Mouse (Mus musculus) lung, postnatal 0 days (tissue): ENCODE results near the gene Nt5c3. TPM values are rescaled to one million over a fixed set of nuclear protein-coding genes. Genes with fewer than 3 reads are reported as not detected.
A peak's percentile ranks its signal among the peaks of the same experiment; 100 is the strongest.

Experiments
- ATAC-seq: fragments of 200-750 bp; cut with Nextera tagmentation; 2 replicates; pipeline ENCODE4 v1.8.0; 2017; ENCODE audit warnings: moderate library complexity
- DNase-seq: peaks from one replicate; pipeline ENCODE4 v3.0.0-alpha.2; 2016; ENCODE audit warnings: low spot score
- H3K27ac ChIP-seq: fragments of 300-500 bp; sonication (generic); 2 replicates; pipeline ENCODE4 v1.5.1; 2014; ENCODE audit warnings: antibody characterized with exemption, mild to moderate bottlenecking, low read length, mixed read lengths
- H3K27me3 ChIP-seq: fragments of 300-500 bp; sonication (generic); replicated peaks from 2 replicates; pipeline ENCODE4 v1.6.1; 2014; ENCODE audit warnings: low read length, mixed read lengths; ENCODE audit not compliant: insufficient read depth
- H3K36me3 ChIP-seq: fragments of 300-500 bp; sonication (generic); 2 replicates; pipeline ENCODE4 v1.6.1; 2014; ENCODE audit warnings: low read length, mixed read lengths; ENCODE audit not compliant: insufficient read depth
- H3K4me1 ChIP-seq: fragments of 300-500 bp; sonication (generic); 2 replicates; pipeline ENCODE4 v1.6.1; 2014; ENCODE audit warnings: antibody characterized with exemption, low read depth, low read length, mixed read lengths; ENCODE audit not compliant: insufficient read depth
- H3K4me2 ChIP-seq: fragments of 300-500 bp; sonication (generic); replicated peaks from 2 replicates; pipeline ENCODE4 v1.6.1; 2014; ENCODE audit warnings: low read depth, mild to moderate bottlenecking, low read length, moderate library complexity, mixed read lengths
- H3K4me3 ChIP-seq: fragments of 300-500 bp; sonication (generic); 2 replicates; pipeline ENCODE4 v1.5.1; 2014; ENCODE audit warnings: low read depth, low read length
- H3K9ac ChIP-seq: fragments of 300-500 bp; sonication (generic); replicated peaks from 2 replicates; pipeline ENCODE4 v1.6.1; 2014; ENCODE audit warnings: low read depth, mild to moderate bottlenecking
- H3K9me3 ChIP-seq: fragments of 300-500 bp; sonication (generic); 2 replicates; pipeline ENCODE4 v1.6.1; 2016; ENCODE audit warnings: low read length, mixed read lengths
- CTCF ChIP-seq: IDR thresholded peaks from 2 replicates; pipeline ENCODE4 v1.5.1; 2016; ENCODE audit warnings: antibody characterized with exemption, mild to moderate bottlenecking
- EP300 ChIP-seq: IDR thresholded peaks from 2 replicates; pipeline ENCODE4 v1.6.1; 2016; ENCODE audit warnings: antibody characterized with exemption, mild to moderate bottlenecking, control low read depth
- WGBS: fragments of 180-500 bp; shearing (Covaris S2); extraction: QIAGEN DNeasy Blood & Tissue Kit; methylation state at CpG from one replicate; pipeline ENCODE4 v1.1.7; 2014; 5-methylcytosine and 5-hydroxymethylcytosine counted together
- polyA plus RNA-seq: library from polyadenylated mRNA; unstranded; fragments of >200 nt; fragmentation: Nextera tagmentation; extraction: Ambion mirVana; gene quantifications from 2 replicates; pipeline ENCODE4 v1.2.1, GENCODE M21; 2015

The Nt5c3 gene
- polyA plus RNA-seq, 1 experiment from 2014 or later = 46.4 TPM

- H3K9me3 ChIP-seq = no peaks in the 10 kb centered on the region
- H3K4me3 ChIP-seq = peak overlapping the region; percentile 81
- no peaks in the 10 kb centered on the region for H3K4me1 ChIP-seq
- ATAC-seq (no peak; the same call in 1 of the 2 replicates), DNase-seq (peak; percentile 63)
- no peaks in the 10 kb centered on the region for H3K36me3 ChIP-seq
- H3K27ac ChIP-seq = peak overlapping the region; percentile 84
- no peaks in the 10 kb centered on the region for H3K27me3 ChIP-seq
- H3K9ac ChIP-seq = peak overlapping the region; percentile 43
- under 1% methylated on average over 25 of the region's 25 CpGs for WGBS
- H3K4me2 ChIP-seq = peak overlapping the region; percentile 81
- TF ChIP-seq EP300 = no peak
- no peak for TF ChIP-seq CTCF
These were observed 404 bp downstream of the Nt5c3 start for GRCm38 (mm10) chr6:56923331-56923725.

- Histone ChIP-seq H3K27me3 (no peaks in the 10 kb centered on the region), H3K36me3 (no peaks in the 10 kb centered on the region), H3K9me3 (no peaks in the 10 kb centered on the region), H3K4me1 (no peaks in the 10 kb centered on the region), H3K4me3 (no peak overlapping the region), H3K27ac (no peak overlapping the region), H3K9ac (no peak overlapping the region), H3K4me2 (no peak overlapping the region)
- TF ChIP-seq EP300 (no peak), CTCF (no peak)
- DNase-seq (no peak), ATAC-seq (no peak)
- WGBS = 54% methylated on average over 12 of the region's 12 CpGs
These were observed 3.3 kb downstream of the Nt5c3 start for GRCm38 (mm10) chr6:56920222-56921092.

- WGBS = 65% methylated on average over 7 of the region's 7 CpGs
- no peak for ATAC-seq
- Histone ChIP-seq H3K4me2 (no peak overlapping the region), H3K27me3 (no peaks in the 10 kb centered on the region), H3K9ac (no peak overlapping the region), H3K4me3 (no peak overlapping the region), H3K9me3 (no peaks in the 10 kb centered on the region), H3K36me3 (no peaks in the 10 kb centered on the region), H3K27ac (no peak overlapping the region), H3K4me1 (no peaks in the 10 kb centered on the region)
- DNase-seq = no peak
- no peak for TF ChIP-seq EP300
- no peak for TF ChIP-seq CTCF
These were observed 4.2 kb downstream of the Nt5c3 start for GRCm38 (mm10) chr6:56919330-56920044.

- H3K27me3 ChIP-seq = no peaks in the 10 kb centered on the region
- H3K36me3 ChIP-seq = no peaks in the 10 kb centered on the region
- no peaks in the 10 kb centered on the region for H3K9me3 ChIP-seq
- WGBS = 46% methylated on average over 12 of the region's 12 CpGs
- no peak overlapping the region for H3K27ac ChIP-seq
- no peak overlapping the region for H3K4me3 ChIP-seq
- no peak for TF ChIP-seq CTCF
- TF ChIP-seq EP300 = no peak
- no peak for DNase-seq
- no peak overlapping the region for H3K9ac ChIP-seq
- no peak overlapping the region for H3K4me2 ChIP-seq
- no peaks in the 10 kb centered on the region for H3K4me1 ChIP-seq
- ATAC-seq = peak; percentile 34; the same call in 1 of the 2 replicates
These were observed 6.0 kb downstream of the Nt5c3 start for GRCm38 (mm10) chr6:56917578-56918368.

GRCm38 (mm10) chr6:56916279-56916678 is 7.5 kb downstream of the Nt5c3 start:
- Histone ChIP-seq H3K4me2 (no peak overlapping the region), H3K4me1 (no peaks in the 10 kb centered on the region), H3K4me3 (no peak overlapping the region), H3K9me3 (no peaks in the 10 kb centered on the region), H3K27me3 (no peaks in the 10 kb centered on the region), H3K9ac (no peak overlapping the region), H3K36me3 (no peaks in the 10 kb centered on the region), H3K27ac (no peak overlapping the region)
- WGBS = 59% methylated on average over 2 of the region's 2 CpGs
- DNase-seq = no peak
- TF ChIP-seq EP300 (no peak), CTCF (no peak)
- no peak; the same call in 1 of the 2 replicates for ATAC-seq
